Mouse (Mus musculus) leukemia stem cell, adult 10-12 weeks (primary cell): ENCODE results near the gene Mrpl51. TPM values are rescaled to one million over a fixed set of nuclear protein-coding genes. Genes with fewer than 3 reads are reported as not detected.

Experiments
- polyA plus RNA-seq: library from polyadenylated mRNA; stranded (reverse); fragments of >175 nt; gene quantifications from 2 replicates; pipeline ENCODE4 v1.2.3, GENCODE M21; 2012; ENCODE audit warnings: low replicate concordance

Mrpl51 gene
- 134 and 154 TPM in 2 replicates for polyA plus RNA-seq

DNA sequence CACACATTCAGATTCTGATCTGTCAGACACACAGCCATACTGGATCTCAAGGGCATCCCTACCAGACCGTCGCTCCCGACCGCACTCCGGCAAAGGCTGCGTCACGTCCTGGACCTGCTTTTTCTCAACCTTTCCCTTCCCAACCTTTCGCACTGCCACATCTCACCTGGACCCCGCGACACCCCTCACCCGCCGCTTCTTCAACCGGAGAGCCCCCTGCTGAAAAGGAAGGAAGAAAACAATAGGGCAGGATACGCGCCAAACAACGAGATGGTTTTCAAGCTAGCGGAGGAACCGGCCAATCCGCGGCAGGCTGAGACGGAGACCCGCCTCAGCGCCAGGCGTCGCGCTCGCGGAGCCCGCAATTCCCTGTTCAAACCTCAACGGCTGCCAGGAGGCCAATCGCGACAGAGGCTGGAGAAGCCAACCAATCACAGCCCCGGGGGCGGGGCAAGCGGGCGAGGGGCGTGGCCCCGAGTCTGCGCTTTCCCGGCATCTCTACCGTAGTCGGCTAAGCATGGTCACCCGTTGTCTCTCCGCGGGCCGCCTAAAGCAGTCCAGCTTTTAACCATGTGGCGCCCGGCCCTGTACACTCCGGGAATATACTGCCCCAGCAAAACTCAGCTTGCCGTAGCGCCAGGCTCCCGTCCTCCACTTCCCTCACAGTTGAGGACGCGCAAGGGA is at the start of gene Mrpl51, which contains the start of gene Ncapd2:
Gene Mrpl51, plus strand, starts transcription at position 470 of the 684 bp plus-strand sequence.
Gene Ncapd2, minus strand, starts transcription at position 370 of the 684 bp plus-strand sequence.

DNA sequence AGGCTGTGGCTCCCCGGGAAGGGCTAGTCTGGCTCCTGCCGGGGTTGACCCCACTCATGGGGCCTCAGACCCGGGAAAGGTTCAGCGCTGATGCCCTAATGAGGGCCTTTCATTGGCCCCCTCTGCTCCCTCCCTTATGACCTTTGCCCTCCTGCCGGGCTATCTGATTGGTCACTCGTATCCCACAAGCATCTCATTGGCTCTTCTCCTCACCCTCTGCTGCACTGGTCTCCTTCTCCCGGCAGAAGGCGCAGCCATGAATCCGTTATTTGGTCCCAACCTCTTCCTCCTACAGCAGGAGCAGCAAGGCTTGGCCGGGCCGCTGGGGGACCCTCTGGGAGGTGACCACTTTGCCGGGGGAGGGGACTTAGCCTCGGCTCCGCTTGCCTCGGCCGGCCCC is 46.6 kb upstream of the Mrpl51 start, which contains the start of gene Iffo1:
Gene Iffo1, plus strand, starts transcription at position 241 of the 400 bp plus-strand sequence.

DNA sequence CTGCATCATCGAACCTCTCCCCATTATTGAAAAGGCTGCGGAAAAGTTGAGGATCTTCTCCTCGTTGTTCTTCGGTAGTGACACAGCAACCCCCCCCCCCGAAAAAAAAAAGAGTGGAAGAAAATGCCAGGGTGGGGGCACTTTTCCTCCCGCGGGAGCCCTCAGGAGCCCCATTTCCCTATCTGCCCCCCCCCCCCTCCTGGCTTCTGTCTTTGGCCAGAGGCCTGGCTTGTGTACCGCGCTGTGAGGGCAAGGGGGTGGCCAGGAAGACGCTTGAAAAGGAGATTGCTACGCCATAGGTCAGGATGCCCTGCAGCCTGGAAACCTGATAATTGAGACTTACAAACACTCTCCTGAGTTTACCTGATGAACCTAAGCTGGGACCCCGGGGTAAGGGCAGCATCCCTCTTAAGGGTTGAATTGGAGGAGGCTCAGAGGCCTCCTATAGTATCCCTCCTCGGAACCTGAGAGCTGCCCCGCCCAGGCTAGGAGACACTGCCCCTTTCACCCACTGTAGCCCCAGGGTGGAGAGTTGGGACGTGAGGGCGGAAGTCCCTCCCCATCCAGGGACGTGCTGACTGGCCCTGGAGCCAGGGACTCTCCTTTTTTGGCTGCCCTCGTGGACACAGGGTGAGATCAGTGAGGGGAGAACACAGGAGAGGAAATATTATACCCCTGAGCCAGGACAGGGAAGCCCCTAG is 25.4 kb upstream of the Mrpl51 start, which contains the start of gene Gapdh:
Gene Gapdh, minus strand, starts transcription at position 417 of the 701 bp plus-strand sequence.

DNA sequence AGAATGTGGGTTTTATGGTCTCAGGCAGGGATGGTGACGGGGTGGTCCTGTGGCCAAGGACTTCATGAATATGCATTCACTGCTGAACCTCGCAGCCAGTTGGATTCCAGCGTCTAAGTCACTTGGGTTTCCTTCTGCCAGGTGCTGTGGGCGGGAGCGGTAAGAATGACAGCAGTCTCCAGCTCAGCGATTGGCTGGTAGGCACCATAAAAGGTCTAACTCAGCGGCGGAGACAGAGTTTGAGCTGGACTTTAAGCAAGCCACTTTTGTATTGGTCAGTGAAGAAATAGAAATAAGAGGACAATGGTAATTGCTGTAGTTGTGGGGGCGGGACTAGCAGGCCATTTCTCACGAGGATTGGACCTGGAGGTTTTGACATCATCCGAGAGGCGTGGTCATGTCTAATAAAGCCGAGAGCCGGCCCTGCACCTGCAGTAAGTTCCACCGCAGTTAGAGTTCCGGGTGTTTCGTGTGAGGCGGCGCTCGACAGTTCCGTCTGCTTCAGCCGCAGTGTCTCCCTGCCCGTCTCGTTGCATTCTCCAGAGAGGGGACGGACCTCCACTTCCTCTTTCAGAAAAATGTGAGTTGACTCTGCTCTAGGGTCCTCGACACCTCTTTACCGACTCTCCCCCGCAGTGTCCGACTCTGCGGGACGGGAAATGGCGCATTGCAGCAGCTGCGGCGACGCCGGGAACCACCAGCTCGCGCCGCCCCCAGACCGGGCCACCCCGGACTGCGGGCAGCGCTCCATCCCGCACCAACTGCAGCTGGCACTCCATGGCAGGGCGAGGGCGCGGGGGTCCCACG is 23.8 kb downstream of the Mrpl51 start, which contains the start of gene Vamp1:
Gene Vamp1, plus strand, starts transcription at position 404 of the 807 bp plus-strand sequence.

DNA sequence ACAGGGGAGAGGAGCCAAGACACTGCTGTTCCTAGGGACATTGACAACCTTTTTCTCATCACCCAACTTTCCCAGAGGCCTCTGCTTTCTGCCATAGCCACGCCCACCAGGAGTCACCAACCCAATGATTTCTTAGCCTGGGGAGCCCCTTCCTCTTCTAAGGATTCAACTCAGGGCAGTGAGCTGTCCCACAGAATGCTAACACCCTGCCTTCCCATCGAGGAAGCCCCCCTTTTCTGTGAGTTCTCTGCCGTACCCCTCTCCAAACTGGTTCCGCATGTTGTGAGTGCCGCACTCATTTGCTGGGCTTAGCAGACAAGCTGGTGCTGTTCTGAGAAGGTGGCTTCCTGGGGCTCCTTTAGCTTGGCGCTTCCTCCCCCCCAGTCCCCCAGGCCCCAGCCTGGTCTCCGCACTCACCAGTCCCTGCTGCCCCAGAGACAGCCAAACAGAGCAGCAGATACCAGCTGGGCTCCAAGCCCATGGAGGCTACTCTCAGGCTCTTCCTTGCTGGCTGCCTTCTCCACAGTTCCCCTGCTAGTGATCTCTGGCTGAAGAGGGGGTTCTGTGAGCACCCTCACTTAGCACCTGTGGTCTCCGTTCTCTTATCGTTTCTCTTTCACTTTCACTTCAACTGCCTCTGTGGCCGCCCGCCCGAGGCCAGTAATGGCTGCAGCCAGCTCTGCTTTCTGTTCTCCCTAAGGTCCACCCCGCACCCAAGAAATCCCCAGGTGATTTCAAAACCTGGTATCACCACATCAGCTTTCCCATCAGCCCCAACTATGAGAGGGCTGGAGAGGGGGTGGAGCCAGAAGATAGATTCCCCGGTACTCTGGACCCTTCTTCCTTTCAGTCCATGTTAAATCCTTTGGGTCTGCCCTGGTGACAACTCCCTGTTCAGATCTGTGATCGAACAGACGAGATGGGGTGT is 39.8 kb downstream of the Mrpl51 start, which contains the start of gene Tapbpl:
Gene Tapbpl, minus strand, starts transcription at position 744 of the 928 bp plus-strand sequence.

DNA sequence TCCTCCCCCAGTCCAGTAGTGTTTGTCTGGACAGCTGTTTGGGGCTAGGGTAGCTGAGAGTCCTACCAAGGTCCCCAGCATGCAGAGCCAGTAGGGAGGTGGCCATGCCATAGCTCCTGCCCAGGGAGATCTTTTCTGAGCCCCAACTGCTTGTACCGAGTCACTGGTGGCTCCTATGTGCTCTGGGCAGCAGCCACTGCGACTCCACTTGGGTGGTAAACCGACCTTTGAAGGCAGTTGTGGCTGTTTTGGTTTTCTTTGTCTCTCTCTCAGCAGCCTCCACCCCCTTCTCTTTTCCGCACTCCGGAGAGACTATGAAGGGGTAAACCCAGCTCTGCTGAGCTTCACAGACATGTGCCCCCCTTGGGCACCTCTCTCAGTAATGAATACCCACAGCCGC is 45.2 kb downstream of the Mrpl51 start, which contains the start of gene Cd27:
Gene Cd27, minus strand, starts transcription at position 229 of the 400 bp plus-strand sequence.

Other genes with a start within 250 kb of the Mrpl51 start
- 25.6 and 40.3 TPM in 2 replicates for gene Cops7a, start 226.3 kb upstream of the Mrpl51 start, polyA plus RNA-seq
- gene Pianp, start 195.1 kb upstream of the Mrpl51 start, polyA plus RNA-seq, result 16.7 and 36.1 TPM in 2 replicates
- gene Zfp384, start 182.7 kb upstream of the Mrpl51 start, polyA plus RNA-seq, result 40.4 and 66.4 TPM in 2 replicates
- gene Ing4, start 152.0 kb upstream of the Mrpl51 start, polyA plus RNA-seq, result 8.1 and 12.1 TPM in 2 replicates
- 7.7 and 14.0 TPM in 2 replicates for gene Acrbp, start 142.1 kb upstream of the Mrpl51 start, polyA plus RNA-seq
- 1.7 and 4.5 TPM in 2 replicates for gene Lpar5, start 123.9 kb upstream of the Mrpl51 start, polyA plus RNA-seq
- 91.9 and 132 TPM in 2 replicates for gene Chd4, start 95.8 kb upstream of the Mrpl51 start, polyA plus RNA-seq
- 22.6 and 92.7 TPM in 2 replicates for gene Nop2, start 59.9 kb upstream of the Mrpl51 start, polyA plus RNA-seq
- 34.4 and 64.4 TPM in 2 replicates for gene Iffo1, start 46.6 kb upstream of the Mrpl51 start, polyA plus RNA-seq
- 448 and 5,359 TPM in 2 replicates for gene Gapdh, start 25.3 kb upstream of the Mrpl51 start, polyA plus RNA-seq
- 140 and 215 TPM in 2 replicates for gene Ncapd2, start 100 bp upstream of the Mrpl51 start, polyA plus RNA-seq
- gene Vamp1, start 23.8 kb downstream of the Mrpl51 start, polyA plus RNA-seq, result 2.6 and 5.7 TPM in 2 replicates
- 7.8 and 8.7 TPM in 2 replicates for gene Tapbpl, start 40.1 kb downstream of the Mrpl51 start, polyA plus RNA-seq
- gene Cd27, start 45.2 kb downstream of the Mrpl51 start, polyA plus RNA-seq, result 4.1 and 13.9 TPM in 2 replicates
- gene Tuba3a, start 94.2 kb downstream of the Mrpl51 start, polyA plus RNA-seq, result not detected in 2 replicates
- 20.1 and 24.4 TPM in 2 replicates for gene Ltbr, start 122.1 kb downstream of the Mrpl51 start, polyA plus RNA-seq
- gene Scnn1a, start 128.9 kb downstream of the Mrpl51 start, polyA plus RNA-seq, result 1.5 and 4.0 TPM in 2 replicates
- 25.3 and 103 TPM in 2 replicates for gene Tnfrsf1a, start 157.6 kb downstream of the Mrpl51 start, polyA plus RNA-seq
- gene Plekhg6, start 189.0 kb downstream of the Mrpl51 start, polyA plus RNA-seq, result not detected in 2 replicates